Mouse (Mus musculus) left cerebral cortex, postnatal 14 days (tissue): ENCODE measurements around the gene Ankrd6. TPM values are rescaled to one million over a fixed set of nuclear protein-coding genes. Genes with fewer than 3 reads are reported as not detected.

Experiments
- DNase-seq, 2 experiments: peaks; one replicate each; pipeline ENCODE4 v3.0.0; 2021 to 2022; ENCODE audit warnings: low spot score in 2 of 2, mixed read lengths in 1 of 2
- intact Hi-C: fragments of 180-260 bp; cut with DNase I; formaldehyde crosslinking; loops from one replicate; pipeline ENCODE4 v1.15.1; 2025
- total RNA-seq, 2 experiments: library from RNA; stranded (reverse); gene quantifications; 2 replicates each; pipeline ENCODE4 v1.2.3; 2021

Ankrd6 gene
- total RNA-seq, 2 experiments from 2014 or later = 36.1 to 38.9 TPM

GRCm38 (mm10) chr4:32909996-32910395, 40.6 kb downstream of the Ankrd6 start:
- DNase-seq = no peak
- intact Hi-C loops = no loop called here

- intact Hi-C loops = no loop called here
- DNase-seq = no peak
Measured at GRCm38 (mm10) chr4:32909241-32909979, 41.2 kb downstream of the Ankrd6 start.

GRCm38 (mm10) chr4:32907631-32908030, 43.0 kb downstream of the Ankrd6 start:
- DNase-seq = no peak
- intact Hi-C loops = no loop called here

- intact Hi-C loops = no loop called here
- DNase-seq = peak; percentile 68
Measured at GRCm38 (mm10) chr4:32906627-32907026, 44.0 kb downstream of the Ankrd6 start.

- intact Hi-C loops = no loop called here
- no peak for DNase-seq
Measured at GRCm38 (mm10) chr4:32905913-32906312, 44.7 kb downstream of the Ankrd6 start.

GRCm38 (mm10) chr4:32905381-32905780, 45.3 kb downstream of the Ankrd6 start:
- intact Hi-C loops = no loop called here
- DNase-seq = no peak

- intact Hi-C loops = no loop called here
Measured at GRCm38 (mm10) chr4:32903826-32904225, 46.8 kb downstream of the Ankrd6 start.

GRCm38 (mm10) chr4:32899051-32899450, 51.6 kb downstream of the Ankrd6 start:
- DNase-seq = no peak
- intact Hi-C loops = no loop called here

More at GRCm38 (mm10) chr4:32903826-32904225, 46.8 kb downstream of the Ankrd6 start:
- DNase-seq = peak; percentile 16 to 54

GRCm38 (mm10) chr4:32891341-32891740, 59.3 kb downstream of the Ankrd6 start:
- intact Hi-C loops = no loop called here
- no peak for DNase-seq

- intact Hi-C loops = no loop called here
- no peak for DNase-seq
Measured at GRCm38 (mm10) chr4:32890735-32891098, 59.9 kb downstream of the Ankrd6 start.

- intact Hi-C loops = no loop called here
- peak in 1 of 2 experiments; percentile 42 for DNase-seq
Measured at GRCm38 (mm10) chr4:32889996-32890734, 60.5 kb downstream of the Ankrd6 start.

- intact Hi-C loops = no loop called here
- peak; percentile 54 to 64 for DNase-seq
Measured at GRCm38 (mm10) chr4:32889246-32889645, 61.4 kb downstream of the Ankrd6 start.

- intact Hi-C loops = no loop called here
- no peak for DNase-seq
Measured at GRCm38 (mm10) chr4:32886479-32886878, 64.2 kb downstream of the Ankrd6 start.

GRCm38 (mm10) chr4:32884599-32884998, 66.0 kb downstream of the Ankrd6 start:
- intact Hi-C loops = no loop called here

GRCm38 (mm10) chr4:32881001-32881400, 69.6 kb downstream of the Ankrd6 start:
- intact Hi-C loops = no loop called here
- no peak for DNase-seq

More at GRCm38 (mm10) chr4:32884599-32884998, 66.0 kb downstream of the Ankrd6 start:
- DNase-seq = no peak

GRCm38 (mm10) chr4:32874669-32875068, 76.0 kb downstream of the Ankrd6 start:
- DNase-seq = no peak
- intact Hi-C loops = no loop called here

GRCm38 (mm10) chr4:32872189-32872749, 78.4 kb downstream of the Ankrd6 start:
- intact Hi-C loops = no loop called here
- no peak for DNase-seq

GRCm38 (mm10) chr4:32869370-32869769, 81.3 kb downstream of the Ankrd6 start:
- DNase-seq = no peak
- intact Hi-C loops = no loop called here

- no peak for DNase-seq
- intact Hi-C loops = no loop called here
Measured at GRCm38 (mm10) chr4:32868858-32869257, 81.8 kb downstream of the Ankrd6 start.

- intact Hi-C loops = no loop called here
- no peak for DNase-seq
Measured at GRCm38 (mm10) chr4:32868437-32868836, 82.2 kb downstream of the Ankrd6 start.
